Mouse (Mus musculus): ENCODE data around the gene Sptbn1. TPM values are rescaled to one million over a fixed set of nuclear protein-coding genes. Genes with fewer than 3 reads are reported as not detected.

The Sptbn1 gene
- 318 and 342 TPM in 2 replicates for polyA plus RNA-seq (2012; rRNA removed)

GRCm38 (mm10) chr11:30267892-30268647 lies at the start of gene Sptbn1:
Gene Sptbn1 (minus strand): TSS chr11:30268175.
- peak; percentile 67 to 85 for DNase-seq (ENCODE audit: extremely low spot score in 1 of 2, low spot score in 1 of 2)

GRCm38 (mm10) chr11:30294279-30294678 lies 26.3 kb upstream of the Sptbn1 start:
- DNase-seq (ENCODE audit: extremely low spot score in 1 of 2, low spot score in 1 of 2): no peak

- no peak for DNase-seq (ENCODE audit: extremely low spot score in 1 of 2, low spot score in 1 of 2)
Observed at GRCm38 (mm10) chr11:30292221-30293160, 24.5 kb upstream of the Sptbn1 start.

- no peak for DNase-seq (ENCODE audit: extremely low spot score in 1 of 2, low spot score in 1 of 2)
Observed at GRCm38 (mm10) chr11:30291155-30291554, 23.2 kb upstream of the Sptbn1 start.

GRCm38 (mm10) chr11:30289470-30290431 lies 21.8 kb upstream of the Sptbn1 start:
- DNase-seq (ENCODE audit: extremely low spot score in 1 of 2, low spot score in 1 of 2): no peak

- DNase-seq (ENCODE audit: extremely low spot score in 1 of 2, low spot score in 1 of 2): no peak
Observed at GRCm38 (mm10) chr11:30288075-30288474, 20.1 kb upstream of the Sptbn1 start.

GRCm38 (mm10) chr11:30283710-30284109 lies 15.7 kb upstream of the Sptbn1 start:
- no peak for DNase-seq (ENCODE audit: extremely low spot score in 1 of 2, low spot score in 1 of 2)

- DNase-seq (ENCODE audit: extremely low spot score in 1 of 2, low spot score in 1 of 2): no peak
Observed at GRCm38 (mm10) chr11:30281096-30281495, 13.1 kb upstream of the Sptbn1 start.

- no peak for DNase-seq (ENCODE audit: extremely low spot score in 1 of 2, low spot score in 1 of 2)
Observed at GRCm38 (mm10) chr11:30279278-30279677, 11.3 kb upstream of the Sptbn1 start.

- DNase-seq (ENCODE audit: extremely low spot score in 1 of 2, low spot score in 1 of 2): no peak
Observed at GRCm38 (mm10) chr11:30275436-30276031, 7.6 kb upstream of the Sptbn1 start.

GRCm38 (mm10) chr11:30269524-30269923 lies 1.5 kb upstream of the Sptbn1 start:
- DNase-seq (ENCODE audit: extremely low spot score in 1 of 2, low spot score in 1 of 2): no peak

GRCm38 (mm10) chr11:30268648-30269375 lies 837 bp upstream of the Sptbn1 start:
- peak in 1 of 2 experiments; percentile 47 for DNase-seq (ENCODE audit: extremely low spot score in 1 of 2, low spot score in 1 of 2)

GRCm38 (mm10) chr11:30267036-30267891 lies 711 bp downstream of the Sptbn1 start:
- DNase-seq (ENCODE audit: extremely low spot score in 1 of 2, low spot score in 1 of 2): peak; percentile 63 to 75

- DNase-seq (ENCODE audit: extremely low spot score in 1 of 2, low spot score in 1 of 2): no peak
Observed at GRCm38 (mm10) chr11:30266691-30267035, 1.3 kb downstream of the Sptbn1 start.

GRCm38 (mm10) chr11:30265666-30266065 lies 2.3 kb downstream of the Sptbn1 start:
- no peak for DNase-seq (ENCODE audit: extremely low spot score in 1 of 2, low spot score in 1 of 2)

GRCm38 (mm10) chr11:30263627-30264026 lies 4.3 kb downstream of the Sptbn1 start:
- no peak for DNase-seq (ENCODE audit: extremely low spot score in 1 of 2, low spot score in 1 of 2)

GRCm38 (mm10) chr11:30258739-30259350 lies 9.1 kb downstream of the Sptbn1 start:
- DNase-seq (ENCODE audit: extremely low spot score in 1 of 2, low spot score in 1 of 2): no peak

GRCm38 (mm10) chr11:30257812-30258211 lies 10.2 kb downstream of the Sptbn1 start:
- DNase-seq (ENCODE audit: extremely low spot score in 1 of 2, low spot score in 1 of 2): no peak
